Mouse (Mus musculus) intestine, embryonic 16.5 days (tissue): ENCODE measurements at regions not wholly inside any gene's neighbourhood (a gene's known extent, or its start where the extent isn't known, plus 50 kb on each side); places are given as distances from the start of the nearest gene placed in this dataset.

Experiments
- ATAC-seq: fragments of 200-750 bp; cut with Nextera tagmentation; 2 replicates; pipeline ENCODE4 v1.8.0; 2017; ENCODE audit warnings: moderate TSS enrichment, moderate library complexity
- H3K27ac ChIP-seq: fragments of 300-500 bp; sonication (generic); 2 replicates; pipeline ENCODE4 v1.5.1; 2014; ENCODE audit warnings: mild to moderate bottlenecking, low read length
- H3K27me3 ChIP-seq: fragments of 300-500 bp; sonication (generic); replicated peaks from 2 replicates; pipeline ENCODE4 v1.6.1; 2014; ENCODE audit warnings: low read length, control low read depth, mixed read lengths; ENCODE audit not compliant: control insufficient read depth, insufficient read depth
- H3K36me3 ChIP-seq: fragments of 300-500 bp; sonication (generic); 2 replicates; pipeline ENCODE4 v1.6.1; 2014; ENCODE audit warnings: low read length, control low read depth; ENCODE audit not compliant: control insufficient read depth, insufficient read depth
- H3K4me1 ChIP-seq: fragments of 300-500 bp; sonication (generic); 2 replicates; pipeline ENCODE4 v1.6.1; 2014; ENCODE audit warnings: low read length, control low read depth, mixed read lengths; ENCODE audit not compliant: control insufficient read depth, insufficient read depth
- H3K4me2 ChIP-seq: fragments of 300-500 bp; sonication (generic); 2 replicates; pipeline ENCODE4 v1.6.1; 2014; ENCODE audit warnings: low read depth, low read length, control low read depth
- H3K4me3 ChIP-seq: fragments of 300-500 bp; sonication (generic); 2 replicates; pipeline ENCODE4 v1.5.1; 2014; ENCODE audit warnings: mild to moderate bottlenecking, low read length
- H3K9ac ChIP-seq: fragments of 300-500 bp; sonication (generic); 2 replicates; pipeline ENCODE4 v1.6.1; 2014; ENCODE audit warnings: low read depth, low read length
- H3K9me3 ChIP-seq: fragments of 300-500 bp; sonication (generic); 2 replicates; pipeline ENCODE4 v1.6.1; 2016; ENCODE audit warnings: low read length, control low read depth; ENCODE audit not compliant: control insufficient read depth
- WGBS: fragments of 180-500 bp; shearing (Covaris S2); extraction: QIAGEN DNeasy Blood & Tissue Kit; methylation state at CpG from one replicate; pipeline ENCODE4 v1.1.7; 2014; 5-methylcytosine and 5-hydroxymethylcytosine counted together

DNA sequence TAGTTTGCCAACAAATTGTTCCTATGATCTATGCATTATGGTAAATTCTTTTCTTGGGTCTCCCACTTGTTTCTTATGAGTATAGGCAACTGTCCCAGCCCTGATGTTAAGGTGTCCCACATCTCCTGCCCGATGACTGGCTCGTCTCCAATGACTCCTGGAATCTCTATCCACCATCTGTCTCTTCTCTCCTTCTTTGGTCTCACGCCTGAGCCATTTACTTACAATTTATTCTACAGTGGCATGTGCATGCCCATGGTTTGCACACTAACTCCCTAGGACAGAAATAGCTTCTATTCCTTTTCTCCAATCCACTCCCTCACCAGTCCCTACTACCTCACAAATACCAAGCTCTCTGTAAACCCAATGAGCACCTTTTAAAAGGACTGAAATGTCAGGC is 127.0 kb downstream of the Gm4791 start:
- Histone ChIP-seq H3K27ac (no peak overlapping the region), H3K9ac (no peak overlapping the region), H3K4me2 (no peak overlapping the region), H3K4me3 (no peak overlapping the region), H3K27me3 (no peaks in the 10 kb centered on the region), H3K9me3 (no peaks in the 10 kb centered on the region), H3K4me1 (no peaks in the 10 kb centered on the region), H3K36me3 (no peaks in the 10 kb centered on the region)
- no peak for ATAC-seq
- WGBS: 81% methylated on average over 3 of the region's 3 CpGs

DNA sequence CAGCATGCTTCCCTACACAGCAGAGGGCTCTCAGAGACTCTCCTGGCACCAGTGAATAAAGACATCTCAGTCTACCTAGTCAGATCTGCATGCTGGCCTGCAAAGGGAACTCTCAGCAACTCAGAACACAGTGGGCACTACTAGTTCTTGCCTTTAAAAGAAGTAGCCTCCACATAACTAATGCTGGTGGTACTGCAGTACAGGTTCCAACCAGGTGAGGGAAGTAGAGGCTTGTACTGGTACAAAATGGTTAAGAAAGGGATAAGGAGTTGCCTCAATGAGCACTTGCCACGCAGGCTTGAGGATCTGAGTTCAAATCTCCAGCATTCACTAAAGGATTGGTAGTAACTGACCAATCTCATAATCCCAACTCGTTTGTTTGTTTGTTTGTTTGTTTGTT is 127.7 kb downstream of the Gm4791 start:
- no peaks in the 10 kb centered on the region for H3K27me3 ChIP-seq
- no peak overlapping the region for H3K4me2 ChIP-seq
- no peak for ATAC-seq
- no peak overlapping the region for H3K27ac ChIP-seq
- H3K4me1 ChIP-seq: no peaks in the 10 kb centered on the region
- H3K4me3 ChIP-seq: no peak overlapping the region
- no peaks in the 10 kb centered on the region for H3K36me3 ChIP-seq
- 63% methylated on average over 2 of the region's 2 CpGs for WGBS
- H3K9me3 ChIP-seq: no peaks in the 10 kb centered on the region
- H3K9ac ChIP-seq: no peak overlapping the region

DNA sequence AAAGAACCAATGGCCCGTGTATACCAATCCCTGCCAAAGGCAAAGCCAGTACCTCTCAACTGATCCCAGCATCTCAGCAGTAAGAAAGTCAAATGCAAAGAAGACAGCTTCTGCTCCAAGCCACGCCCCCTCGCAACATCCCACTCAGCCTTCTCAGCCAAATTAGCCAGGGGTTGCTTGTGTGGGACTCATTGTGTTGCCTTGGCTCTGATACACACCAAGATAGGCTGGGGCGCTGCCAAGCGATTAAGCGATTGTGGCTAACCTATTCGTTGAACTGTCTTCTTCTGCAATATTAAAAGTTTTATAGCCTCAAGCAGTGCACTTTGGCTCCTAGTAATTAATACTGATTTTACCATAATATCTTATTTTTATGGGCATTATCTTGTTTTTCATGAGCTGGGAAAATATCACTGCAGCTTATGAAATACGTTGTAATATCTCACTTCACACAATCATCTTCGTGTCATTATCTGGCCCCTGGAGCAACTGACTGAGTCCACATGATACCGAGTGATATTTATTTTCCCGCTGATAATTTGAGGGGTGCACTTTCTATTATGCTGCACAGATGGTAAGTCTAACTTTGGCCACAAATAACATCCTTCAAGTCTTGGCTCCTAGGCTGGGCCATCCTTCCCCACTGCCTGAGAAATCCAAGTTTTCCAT is 129.3 kb downstream of the Gm4791 start:
- H3K4me3 ChIP-seq: no peak overlapping the region
- no peaks in the 10 kb centered on the region for H3K9me3 ChIP-seq
- H3K27me3 ChIP-seq: no peaks in the 10 kb centered on the region
- no peaks in the 10 kb centered on the region for H3K4me1 ChIP-seq
- H3K9ac ChIP-seq: no peak overlapping the region
- WGBS: 79% methylated on average over 11 of the region's 11 CpGs
- H3K4me2 ChIP-seq: no peak overlapping the region
- no peak for ATAC-seq
- no peaks in the 10 kb centered on the region for H3K36me3 ChIP-seq
- H3K27ac ChIP-seq: no peak overlapping the region

DNA sequence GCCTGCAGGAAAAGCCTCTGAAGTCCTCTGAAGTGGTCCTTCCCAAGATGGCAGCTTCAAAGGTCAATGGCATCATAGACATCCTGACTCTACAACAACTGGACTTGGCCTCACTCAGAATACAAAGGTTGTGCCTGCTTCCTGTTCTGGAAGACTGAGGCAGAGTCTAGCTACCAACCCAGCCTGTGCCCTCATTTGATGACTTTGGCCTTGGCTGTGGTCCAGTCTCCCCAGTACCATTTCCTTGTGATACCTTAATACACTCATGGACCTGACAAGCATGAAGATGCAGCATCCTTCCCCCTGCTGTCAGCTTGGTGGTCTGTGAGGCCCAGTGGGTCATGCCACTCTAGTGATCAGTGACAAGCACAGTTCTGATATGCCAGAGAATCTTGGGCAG is 130.6 kb downstream of the Gm4791 start:
- H3K4me1 ChIP-seq: no peaks in the 10 kb centered on the region
- H3K27ac ChIP-seq: no peak overlapping the region
- no peak overlapping the region for H3K4me3 ChIP-seq
- H3K27me3 ChIP-seq: no peaks in the 10 kb centered on the region
- H3K9me3 ChIP-seq: no peaks in the 10 kb centered on the region
- no peak overlapping the region for H3K4me2 ChIP-seq
- no peak for ATAC-seq
- H3K36me3 ChIP-seq: no peaks in the 10 kb centered on the region
- H3K9ac ChIP-seq: no peak overlapping the region

DNA sequence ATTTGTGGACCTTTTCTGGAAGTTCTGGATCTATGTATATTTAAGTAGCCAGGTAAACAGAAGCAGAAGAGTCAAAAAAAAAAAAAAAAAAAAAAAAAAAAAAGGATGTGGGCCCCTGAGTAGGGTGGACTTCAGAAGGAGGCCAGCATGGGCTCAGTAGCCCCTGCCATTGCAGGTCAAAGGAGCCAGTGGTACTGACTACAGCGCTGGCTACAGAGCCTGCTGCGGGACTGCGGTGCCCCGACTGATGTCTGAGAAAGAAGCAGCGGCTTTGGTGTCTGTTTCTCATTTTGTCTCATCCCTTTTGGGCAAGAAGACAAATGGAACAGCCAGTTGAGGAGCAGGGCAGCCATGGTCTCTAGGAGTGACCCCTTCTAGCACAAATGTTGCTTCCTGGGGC is 134.9 kb downstream of the Gm4791 start:
- Histone ChIP-seq H3K4me3 (no peak overlapping the region), H3K9me3 (no peaks in the 10 kb centered on the region), H3K27ac (no peak overlapping the region), H3K36me3 (no peaks in the 10 kb centered on the region), H3K27me3 (no peaks in the 10 kb centered on the region), H3K9ac (no peak overlapping the region), H3K4me2 (no peak overlapping the region), H3K4me1 (no peaks in the 10 kb centered on the region)
- ATAC-seq: no peak
- 87% methylated on average over 5 of the region's 5 CpGs for WGBS

DNA sequence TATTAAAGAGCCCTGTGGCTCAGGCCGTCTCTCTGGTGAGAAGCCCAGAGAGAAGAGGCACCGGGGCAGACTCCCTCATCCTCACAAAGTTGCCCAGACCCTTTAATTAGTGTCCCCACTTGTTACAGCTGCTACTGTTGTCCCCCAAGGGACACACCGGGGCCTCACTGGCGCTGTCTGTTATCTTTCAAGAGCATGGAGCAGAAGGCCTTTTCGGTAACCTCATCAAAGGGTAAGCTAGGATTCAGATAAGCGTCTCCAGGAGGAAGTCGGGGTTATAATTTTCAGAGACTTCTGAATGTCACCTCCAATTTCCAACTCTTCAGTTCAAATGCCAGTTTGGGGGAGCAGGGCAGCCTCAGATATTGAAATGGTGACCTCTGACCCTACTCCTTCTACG is 135.3 kb downstream of the Gm4791 start:
- WGBS: 66% methylated on average over 8 of the region's 8 CpGs
- Histone ChIP-seq H3K9me3 (no peaks in the 10 kb centered on the region), H3K36me3 (no peaks in the 10 kb centered on the region)

DNA sequence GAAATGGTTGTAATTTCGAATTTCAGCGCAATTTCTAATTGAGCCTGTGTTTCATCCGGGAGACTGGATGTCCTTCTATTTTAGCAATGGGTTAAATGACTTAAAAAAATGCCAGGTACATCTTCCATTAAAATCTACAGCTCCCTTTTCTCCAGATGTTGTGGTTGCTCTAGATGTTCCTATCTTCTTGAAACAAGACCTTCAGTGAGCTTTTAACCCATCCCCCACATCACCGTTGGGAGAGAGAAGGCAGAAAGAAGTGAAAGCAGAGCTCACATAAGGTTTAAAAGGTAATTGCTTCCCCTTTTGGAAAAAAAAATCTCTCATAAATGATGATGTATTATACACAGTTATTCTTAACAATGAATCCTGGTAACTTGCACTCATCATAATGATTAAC is 135.9 kb downstream of the Gm4791 start:
- no peaks in the 10 kb centered on the region for H3K36me3 ChIP-seq
- ATAC-seq: no peak
- H3K9ac ChIP-seq: no peak overlapping the region
- 74% methylated on average over 4 of the region's 4 CpGs for WGBS
- H3K4me3 ChIP-seq: no peak overlapping the region
- no peak overlapping the region for H3K27ac ChIP-seq
- H3K9me3 ChIP-seq: no peaks in the 10 kb centered on the region
- H3K4me1 ChIP-seq: no peaks in the 10 kb centered on the region
- no peak overlapping the region for H3K4me2 ChIP-seq
- H3K27me3 ChIP-seq: no peaks in the 10 kb centered on the region

More for the DNA sequence above, 135.3 kb downstream of the Gm4791 start:
- no peak overlapping the region for H3K4me2 ChIP-seq
- no peak overlapping the region for H3K27ac ChIP-seq
- H3K9ac ChIP-seq: no peak overlapping the region
- no peaks in the 10 kb centered on the region for H3K4me1 ChIP-seq
- ATAC-seq: no peak
- H3K4me3 ChIP-seq: no peak overlapping the region
- H3K27me3 ChIP-seq: no peaks in the 10 kb centered on the region

DNA sequence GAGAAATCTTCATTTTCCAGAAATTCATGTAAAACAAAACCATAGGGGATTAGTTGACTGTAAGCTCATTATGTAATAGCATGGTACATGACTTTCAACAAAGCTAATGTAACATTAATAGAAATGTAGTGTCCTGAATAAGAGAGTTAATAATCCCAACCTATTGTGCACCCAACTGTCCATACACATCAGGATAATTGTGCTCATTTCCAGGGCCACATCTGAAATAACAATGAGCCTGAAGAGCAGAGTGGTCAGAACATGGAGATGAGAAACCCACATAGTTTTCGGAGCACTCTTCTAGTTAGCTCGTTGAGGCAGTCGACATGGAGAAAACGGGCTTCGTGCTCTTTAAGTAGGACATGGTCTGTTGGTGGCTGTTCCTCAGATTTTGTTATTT is 138.1 kb downstream of the Gm4791 start:
- WGBS: 95% methylated on average over 5 of the region's 5 CpGs
- no peak overlapping the region for H3K4me3 ChIP-seq
- H3K27ac ChIP-seq: no peak overlapping the region
- no peaks in the 10 kb centered on the region for H3K4me1 ChIP-seq
- H3K9ac ChIP-seq: no peak overlapping the region
- ATAC-seq: no peak
- no peaks in the 10 kb centered on the region for H3K9me3 ChIP-seq
- H3K36me3 ChIP-seq: no peaks in the 10 kb centered on the region
- H3K27me3 ChIP-seq: no peaks in the 10 kb centered on the region
- H3K4me2 ChIP-seq: no peak overlapping the region

DNA sequence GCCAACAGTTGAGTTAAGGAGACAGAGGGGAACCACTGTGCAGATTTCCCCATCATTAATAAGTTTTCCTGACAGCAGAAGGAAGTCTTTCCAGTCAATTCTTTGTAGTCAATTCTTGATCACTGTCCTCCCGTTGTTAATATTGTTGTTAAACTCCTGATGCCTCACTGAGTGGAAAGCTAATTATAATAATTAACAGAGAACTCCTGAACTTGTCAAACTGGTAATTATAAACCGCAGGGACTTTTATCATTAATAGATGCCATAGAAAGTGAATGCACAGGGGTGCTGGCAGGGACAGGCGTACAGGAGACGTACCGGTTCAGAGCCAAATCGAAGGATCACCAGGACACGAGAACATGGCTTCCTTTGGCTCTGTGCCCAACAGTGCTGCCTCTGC is 154.9 kb downstream of the Gm4791 start:
- H3K4me3 ChIP-seq: no peak overlapping the region
- H3K4me2 ChIP-seq: no peak overlapping the region
- H3K36me3 ChIP-seq: no peaks in the 10 kb centered on the region
- no peak overlapping the region for H3K9ac ChIP-seq
- H3K27ac ChIP-seq: no peak overlapping the region
- no peaks in the 10 kb centered on the region for H3K27me3 ChIP-seq
- no peaks in the 10 kb centered on the region for H3K4me1 ChIP-seq
- ATAC-seq: no peak
- no peaks in the 10 kb centered on the region for H3K9me3 ChIP-seq
- 83% methylated on average over 7 of the region's 7 CpGs for WGBS

DNA sequence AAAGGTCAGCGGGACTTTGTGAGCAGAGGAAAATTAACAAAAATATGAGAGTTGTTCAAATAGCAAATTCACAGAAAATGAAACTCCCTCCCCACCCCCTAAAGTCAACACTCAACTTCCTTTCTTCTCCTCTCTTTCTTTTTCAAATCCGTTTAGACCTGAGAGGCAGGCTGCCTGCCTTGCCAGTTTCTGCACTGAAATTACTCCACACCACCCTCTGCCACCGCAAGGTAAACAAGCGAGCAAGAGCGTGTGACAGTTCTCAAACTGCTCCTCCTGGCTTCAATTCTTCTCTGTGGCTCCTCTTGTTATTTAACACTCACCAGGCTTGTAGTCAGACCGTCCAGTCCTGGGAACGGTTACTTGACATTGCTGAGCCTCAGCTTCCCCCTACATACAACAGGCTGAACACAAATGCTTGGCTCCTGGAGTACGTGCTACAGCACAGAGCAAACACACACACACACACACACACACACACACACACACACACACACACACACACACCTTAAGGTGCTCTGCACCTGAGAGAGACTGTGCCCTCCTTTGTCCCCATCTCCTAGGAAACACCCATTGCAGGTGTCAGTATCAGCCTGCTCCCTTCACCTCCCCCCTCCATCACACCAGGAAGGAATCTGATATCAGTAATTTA is 167.1 kb downstream of the Gm4791 start:
- no peak for ATAC-seq
- H3K4me1 ChIP-seq: no peaks in the 10 kb centered on the region
- H3K9ac ChIP-seq: no peak overlapping the region
- H3K27me3 ChIP-seq: no peaks in the 10 kb centered on the region
- H3K4me3 ChIP-seq: no peak overlapping the region
- H3K4me2 ChIP-seq: no peak overlapping the region
- H3K9me3 ChIP-seq: no peaks in the 10 kb centered on the region
- WGBS: 22% methylated on average over 8 of the region's 8 CpGs
- H3K27ac ChIP-seq: no peak overlapping the region
- no peaks in the 10 kb centered on the region for H3K36me3 ChIP-seq
